Comparison of ENCODE assay signal across 9 mouse cellular contexts in genomic region chr4:121052454-121053323, GRCm38 (mm10). TPM values are rescaled to one million over a fixed set of nuclear protein-coding genes. Genes with fewer than 3 reads are reported as not detected.
DNase-seq lines count a peak whose midpoint lies in the region; ATAC-seq and TF ChIP-seq lines count a peak whose summit lies in the region.
"Had no signal": no experiment of that assay in that cellular context is flagged by ENCODE, and none has a peak within 500 bp of the region (broad histone marks: within the 10 kb centered on the region; RNA-seq: fewer than 3 reads in every experiment).

No protein-coding gene starts in this region.

- peak overlapping the region; percentile 54 for H3K9ac ChIP-seq in heart, embryonic 11.5 days (ENCODE audit: low read depth, low read length)
- peak overlapping the region; percentile 36; the same call in 1 of the 2 replicates for H3K9ac ChIP-seq in ES-E14 (ENCODE audit: insufficient read depth, low read depth, low read length, poor library complexity, severe bottlenecking)
- H3K9ac ChIP-seq in embryonic facial prominence, embryonic 13.5 days: 0 out of 2 replicates have a peak overlapping the region, but pooled peaks have one; percentile 51

- no peak for ATAC-seq in heart, embryonic 11.5 days (replicated peaks; ENCODE audit: insufficient number of reproducible peaks, low FRiP score, low TSS enrichment)
- ATAC-seq in embryonic facial prominence, embryonic 13.5 days (ENCODE audit: insufficient number of reproducible peaks, insufficient read depth, low FRiP score, low TSS enrichment, low read depth): peak; percentile 34; the same call in 1 of the 2 replicates

- peaks cover 23% of the 10 kb centered on the region for H3K27me3 ChIP-seq in heart, embryonic 11.5 days (ENCODE audit: control insufficient read depth, insufficient read depth, low read length)
- H3K27me3 ChIP-seq in embryonic facial prominence, embryonic 13.5 days: peaks cover 13% of the 10 kb centered on the region
- H3K27me3 ChIP-seq in midbrain, embryonic 10.5 days (ENCODE audit: low read depth, poor library complexity, severe bottlenecking): peaks cover 41% of the 10 kb centered on the region

- H3K27ac ChIP-seq in heart, embryonic 11.5 days (ENCODE audit: low read depth, low read length): no peak overlapping the region
- H3K27ac ChIP-seq in ES-E14 (ENCODE audit: insufficient read depth, low read depth, low read length, poor library complexity, severe bottlenecking): no peak overlapping the region
- no peak overlapping the region for H3K27ac ChIP-seq in embryonic facial prominence, embryonic 13.5 days
- H3K27ac ChIP-seq in midbrain, embryonic 10.5 days (replicated peaks): no peak overlapping the region

- no peaks in the 10 kb centered on the region for H3K36me3 ChIP-seq in heart, embryonic 11.5 days (ENCODE audit: control insufficient read depth, insufficient read depth, low read length)
- 0 out of 2 replicates have a peak, but pooled peaks cover 3% of the 10 kb centered on the region for H3K36me3 ChIP-seq in ES-E14 (ENCODE audit: control insufficient read depth, insufficient read depth, low read length, poor library complexity, severe bottlenecking)
- peaks cover 12% of the 10 kb centered on the region for H3K36me3 ChIP-seq in embryonic facial prominence, embryonic 13.5 days
- 0 out of 2 replicates have a peak, but pooled peaks cover under 1% of the 10 kb centered on the region for H3K36me3 ChIP-seq in midbrain, embryonic 10.5 days

- WGBS in heart, embryonic 11.5 days (ENCODE audit: insufficient replicate concordance): 10% methylated on average over 35 of the region's 35 CpGs
- 9% methylated on average over 35 of the region's 35 CpGs for WGBS in embryonic facial prominence, embryonic 13.5 days
- WGBS in midbrain, embryonic 10.5 days: 8% methylated on average over 35 of the region's 35 CpGs

- H3K4me1 ChIP-seq in heart, embryonic 11.5 days (ENCODE audit: control insufficient read depth, insufficient read depth, low read length): peaks cover 10% of the 10 kb centered on the region
- H3K4me1 ChIP-seq in ES-E14 (ENCODE audit: control insufficient read depth in 2 of 2, insufficient read depth in 2 of 2, low read length in 2 of 2, poor library complexity in 1 of 2): peaks cover 0 to 12% of the 10 kb centered on the region in 2 experiments; a peak in 1 of 4 replicates
- peaks cover 8% of the 10 kb centered on the region for H3K4me1 ChIP-seq in embryonic facial prominence, embryonic 13.5 days
- H3K4me1 ChIP-seq in midbrain, embryonic 10.5 days: peaks cover 16% of the 10 kb centered on the region

- H3K9me3 ChIP-seq in heart, embryonic 11.5 days (replicated peaks; ENCODE audit: control insufficient read depth, low read length): no peaks in the 10 kb centered on the region
- H3K9me3 ChIP-seq in ES-E14 (ENCODE audit: control insufficient read depth, insufficient read depth, low read depth, low read length): no peaks in the 10 kb centered on the region
- H3K9me3 ChIP-seq in embryonic facial prominence, embryonic 13.5 days: no peaks in the 10 kb centered on the region
- H3K9me3 ChIP-seq in midbrain, embryonic 10.5 days (replicated peaks): no peaks in the 10 kb centered on the region

- no peak for DNase-seq in heart, postnatal 25 days (ENCODE audit: low spot score)
- no peak for DNase-seq in ES-E14 (ENCODE audit: low read depth, low spot score)
- no peak for DNase-seq in midbrain, embryonic 10.5 days (ENCODE audit: low spot score)
- no peak for DNase-seq in thymus, postnatal 10 days (ENCODE audit: low spot score in 2 of 2)
- no peak for DNase-seq in spleen, postnatal 10 days (ENCODE audit: low spot score in 2 of 2)
- no peak for DNase-seq in urinary bladder, postnatal 4 days (ENCODE audit: low spot score in 2 of 2)

- in situ Hi-C loops in ES-E14 (cut with MboI; ENCODE audit: low sequenced_read_pairs in 2 of 2, unreplicated experiment in 2 of 2): no loop called here

- peak overlapping the region; percentile 56 for H3K4me2 ChIP-seq in heart, embryonic 11.5 days
- H3K4me2 ChIP-seq in embryonic facial prominence, embryonic 13.5 days: peak overlapping the region; percentile 53

- H3K4me3 ChIP-seq in heart, embryonic 11.5 days (ENCODE audit: low read depth, low read length): peak overlapping the region; percentile 23
- H3K4me3 ChIP-seq in ES-E14 (ENCODE audit: insufficient read depth in 1 of 2, low read depth in 1 of 2, low read length in 2 of 2, poor library complexity in 1 of 2, severe bottlenecking in 1 of 2): peak overlapping the region; percentile 49 to 58
- H3K4me3 ChIP-seq in embryonic facial prominence, embryonic 13.5 days: peak overlapping the region; percentile 27
- peak overlapping the region; percentile 44 for H3K4me3 ChIP-seq in midbrain, embryonic 10.5 days

- intact Hi-C loops in heart, postnatal 25 days (cut with DNase I): no loop called here

TF ChIP-seq in ES-E14, 5 proteins besides CTCF, POLR2A, EP300 and RAD21:
- no peak for TF ChIP-seq MAFK (IDR thresholded peaks at IDR 0.05; ENCODE audit: insufficient read depth, low read depth, low read length)
- no peak for TF ChIP-seq ZC3H11A (IDR thresholded peaks at IDR 0.05; ENCODE audit: borderline replicate concordance, low read depth, low read length)
- no peak for TF ChIP-seq ZNF384 (IDR thresholded peaks at IDR 0.05; ENCODE audit: low read depth, low read length)
- no peak for TF ChIP-seq HCFC1 (IDR thresholded peaks at IDR 0.05; ENCODE audit: borderline replicate concordance, insufficient read depth, low read length)
- no peak for TF ChIP-seq CHD2 (IDR thresholded peaks at IDR 0.05; ENCODE audit: low read depth, low read length)
TF ChIP-seq in ES-E14: peak in this region for 0.

RNA-seq across cellular contexts. Expression of gene Col9a2, which starts 13.5 kb away (rescaled TPM):
- 3.8 and 4.6 TPM in 2 replicates for polyA plus RNA-seq in heart, embryonic 11.5 days (2014; fragmentation: Nextera tagmentation; extraction: Ambion mirVana)
- total RNA-seq in heart, postnatal 25 days (2021): not detected
- 29.4 and 38.7 TPM in 2 replicates for total RNA-seq in ES-E14 (2012; rRNA removed)
- polyA plus RNA-seq in embryonic facial prominence, embryonic 13.5 days (2015; fragmentation: Nextera tagmentation; extraction: Ambion mirVana): 56.1 and 57.5 TPM in 2 replicates
- 1.4 and 3.7 TPM in 2 replicates for polyA plus RNA-seq in midbrain, embryonic 10.5 days (2016; fragmentation: Nextera tagmentation; extraction: Ambion mirVana)

RNA-seq across cellular contexts. Expression of gene Smap2, which starts 35.6 kb away (rescaled TPM):
- 12.8 and 14.5 TPM in 2 replicates for polyA plus RNA-seq in heart, embryonic 11.5 days (2014; fragmentation: Nextera tagmentation; extraction: Ambion mirVana)
- 10 to 100 TPM; 42.2 to 42.4 TPM for total RNA-seq in heart, postnatal 25 days (2021)
- 4.8 and 8.3 TPM in 2 replicates for total RNA-seq in ES-E14 (2012; rRNA removed)
- polyA plus RNA-seq in embryonic facial prominence, embryonic 13.5 days (2015; fragmentation: Nextera tagmentation; extraction: Ambion mirVana): 13.7 and 13.9 TPM in 2 replicates
- polyA plus RNA-seq in midbrain, embryonic 10.5 days (2016; fragmentation: Nextera tagmentation; extraction: Ambion mirVana): 14.0 and 16.1 TPM in 2 replicates

RNA-seq across cellular contexts. Expression of gene Zmpste24, which starts 45.4 kb away (rescaled TPM):
- polyA plus RNA-seq in heart, embryonic 11.5 days (2014; fragmentation: Nextera tagmentation; extraction: Ambion mirVana): 20.5 and 25.5 TPM in 2 replicates
- 10 to 100 TPM; 20.1 to 23.4 TPM for total RNA-seq in heart, postnatal 25 days (2021)
- total RNA-seq in ES-E14 (2012; rRNA removed): 45.3 and 47.0 TPM in 2 replicates
- 22.0 and 27.0 TPM in 2 replicates for polyA plus RNA-seq in embryonic facial prominence, embryonic 13.5 days (2015; fragmentation: Nextera tagmentation; extraction: Ambion mirVana)
- 29.1 and 31.8 TPM in 2 replicates for polyA plus RNA-seq in midbrain, embryonic 10.5 days (2016; fragmentation: Nextera tagmentation; extraction: Ambion mirVana)

RNA-seq across cellular contexts. Expression of gene Tmco2, which starts 56.3 kb away (rescaled TPM):
- not detected in 2 replicates for polyA plus RNA-seq in heart, embryonic 11.5 days (2014; fragmentation: Nextera tagmentation; extraction: Ambion mirVana)
- total RNA-seq in heart, postnatal 25 days (2021): not detected
- not detected in 2 replicates for total RNA-seq in ES-E14 (2012; rRNA removed)
- not detected in 2 replicates for polyA plus RNA-seq in embryonic facial prominence, embryonic 13.5 days (2015; fragmentation: Nextera tagmentation; extraction: Ambion mirVana)
- polyA plus RNA-seq in midbrain, embryonic 10.5 days (2016; fragmentation: Nextera tagmentation; extraction: Ambion mirVana): not detected in 2 replicates
- total RNA-seq: left cerebral cortex, postnatal 14 days had no signal

Comparison
In these comparisons a context has a peak if more than half of its experiments do, and no peak if none do; other contexts are left out.
1. RNA of gene Col9a2, which starts 13.5 kb away (polyA plus RNA-seq): 56.1 to 57.5 TPM in embryonic facial prominence, embryonic 13.5 days; 3.8 to 4.6 TPM in heart, embryonic 11.5 days and 1.4 to 3.7 TPM in midbrain, embryonic 10.5 days; every median in the first group is over 10 times any median in the second.
2. Peak in every context shown above with its lines, with median percentiles within 50 percentile points of each other: H3K4me3 ChIP-seq and H3K9ac ChIP-seq.